Mouse (Mus musculus) lung, embryonic 14.5 days (tissue): ENCODE measurements at regions not wholly inside any gene's neighbourhood (a gene's known extent, or its start where the extent isn't known, plus 50 kb on each side); places are given as distances from the start of the nearest gene placed in this dataset.

Source experiments
- ATAC-seq: fragments of 200-750 bp; cut with Nextera tagmentation; 2 replicates; pipeline ENCODE4 v1.8.0; 2017; ENCODE audit warnings: mild to moderate bottlenecking, moderate TSS enrichment, moderate library complexity; ENCODE audit not compliant: insufficient read depth
- DNase-seq: peaks from one replicate; pipeline ENCODE4 v3.0.0-alpha.2; 2015
- H3K27ac ChIP-seq: fragments of 300-500 bp; sonication (generic); 2 replicates; pipeline ENCODE4 v1.5.1; 2014; ENCODE audit warnings: low read depth, mild to moderate bottlenecking, moderate library complexity
- H3K27me3 ChIP-seq: fragments of 300-500 bp; sonication (generic); 2 replicates; pipeline ENCODE4 v1.6.1; 2014; ENCODE audit warnings: low read length, control low read depth; ENCODE audit not compliant: insufficient read depth
- H3K36me3 ChIP-seq: fragments of 300-500 bp; sonication (generic); 2 replicates; pipeline ENCODE4 v1.6.1; 2014; ENCODE audit warnings: control low read depth; ENCODE audit not compliant: insufficient read depth
- H3K4me1 ChIP-seq: fragments of 300-500 bp; sonication (generic); 2 replicates; pipeline ENCODE4 v1.6.1; 2014; ENCODE audit warnings: antibody characterized with exemption, control low read depth; ENCODE audit not compliant: insufficient read depth
- H3K4me2 ChIP-seq: fragments of 300-500 bp; sonication (generic); 2 replicates; pipeline ENCODE4 v1.6.1; 2014; ENCODE audit warnings: mild to moderate bottlenecking
- H3K4me3 ChIP-seq: fragments of 300-500 bp; sonication (generic); 2 replicates; pipeline ENCODE4 v1.5.1; 2014; ENCODE audit warnings: low read depth, low read length
- H3K9ac ChIP-seq: fragments of 300-500 bp; sonication (generic); 2 replicates; pipeline ENCODE4 v1.6.1; 2014
- H3K9me3 ChIP-seq: fragments of 300-500 bp; sonication (generic); 2 replicates; pipeline ENCODE4 v1.6.1; 2016; ENCODE audit warnings: low read depth, low read length, control low read depth
- CTCF ChIP-seq: IDR thresholded peaks from 2 replicates; pipeline ENCODE4 v1.5.1; 2016; ENCODE audit warnings: antibody characterized with exemption, low read depth
- WGBS: fragments of 180-500 bp; shearing (Covaris S2); extraction: QIAGEN DNeasy Blood & Tissue Kit; methylation state at CpG from one replicate; pipeline ENCODE4 v1.1.7; 2014; 5-methylcytosine and 5-hydroxymethylcytosine counted together

- Histone ChIP-seq H3K36me3 (no peaks in the 10 kb centered on the region), H3K27ac (no peak overlapping the region), H3K9me3 (no peaks in the 10 kb centered on the region), H3K4me3 (no peak overlapping the region), H3K9ac (no peak overlapping the region), H3K4me1 (0 out of 2 replicates have a peak, but pooled peaks cover 6% of the 10 kb centered on the region), H3K4me2 (no peak overlapping the region), H3K27me3 (no peaks in the 10 kb centered on the region)
- 24% methylated on average over 9 of the region's 9 CpGs for WGBS
- peak; percentile 78 for ATAC-seq
- no peak for TF ChIP-seq CTCF
- peak; percentile 79 for DNase-seq
Observed at GRCm38 (mm10) chr9:47265946-47266490, 264.0 kb upstream of the Cadm1 start.

GRCm38 (mm10) chr9:47276303-47277005 is 253.5 kb upstream of the Cadm1 start:
- ATAC-seq = peak; percentile 81
- peak; percentile 83 for DNase-seq
- H3K27ac ChIP-seq = peak overlapping the region; percentile 13; the same call in 1 of the 2 replicates

DNA sequence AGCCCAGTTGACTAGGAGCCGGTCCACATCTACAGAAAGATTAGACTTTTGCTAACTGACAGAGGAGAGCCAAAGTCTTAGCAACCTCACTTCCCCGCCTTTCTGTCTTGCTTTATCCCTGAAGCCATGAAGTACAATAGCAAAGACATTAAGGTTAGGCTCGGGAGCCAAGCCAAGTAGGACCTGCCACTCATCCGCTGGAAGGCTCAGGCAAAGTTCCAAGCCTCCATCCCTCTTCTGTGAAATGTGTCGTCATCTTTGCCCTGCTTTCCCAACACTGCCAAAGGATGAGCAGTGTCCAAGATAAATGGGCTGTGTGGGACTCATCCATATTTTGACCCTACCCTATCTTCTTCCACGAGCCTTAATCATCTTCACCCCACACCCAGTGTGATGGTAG is 250.6 kb upstream of the Cadm1 start:
- Histone ChIP-seq H3K9me3 (no peaks in the 10 kb centered on the region), H3K36me3 (no peaks in the 10 kb centered on the region), H3K4me3 (no peak overlapping the region), H3K9ac (no peak overlapping the region), H3K4me1 (peaks cover 16% of the 10 kb centered on the region), H3K4me2 (no peak overlapping the region), H3K27ac (peak overlapping the region; percentile 26; the same call in 1 of the 2 replicates), H3K27me3 (no peaks in the 10 kb centered on the region)
- ATAC-seq = no peak
- 37% methylated on average over 6 of the region's 6 CpGs for WGBS
- DNase-seq = peak; percentile 80
- TF ChIP-seq CTCF = no peak

More at GRCm38 (mm10) chr9:47276303-47277005, 253.5 kb upstream of the Cadm1 start:
- H3K36me3 ChIP-seq = no peaks in the 10 kb centered on the region
- no peak overlapping the region for H3K4me2 ChIP-seq
- no peaks in the 10 kb centered on the region for H3K9me3 ChIP-seq
- WGBS = 25% methylated on average over 12 of the region's 12 CpGs
- no peaks in the 10 kb centered on the region for H3K27me3 ChIP-seq
- no peak for TF ChIP-seq CTCF
- H3K4me3 ChIP-seq = no peak overlapping the region
- H3K9ac ChIP-seq = no peak overlapping the region
- peaks cover 11% of the 10 kb centered on the region for H3K4me1 ChIP-seq

GRCm38 (mm10) chr9:47280146-47280545 is 249.8 kb upstream of the Cadm1 start:
- ATAC-seq = peak; percentile 58
- no peaks in the 10 kb centered on the region for H3K27me3 ChIP-seq
- 0 out of 2 replicates have a peak overlapping the region, but pooled peaks have one; percentile 26 for H3K27ac ChIP-seq
- H3K4me3 ChIP-seq = no peak overlapping the region
- no peaks in the 10 kb centered on the region for H3K36me3 ChIP-seq
- 37% methylated on average over 7 of the region's 7 CpGs for WGBS
- DNase-seq = peak; percentile 85
- peaks cover 16% of the 10 kb centered on the region for H3K4me1 ChIP-seq
- H3K9ac ChIP-seq = no peak overlapping the region
- no peak overlapping the region for H3K4me2 ChIP-seq
- no peak for TF ChIP-seq CTCF
- H3K9me3 ChIP-seq = no peaks in the 10 kb centered on the region

DNA sequence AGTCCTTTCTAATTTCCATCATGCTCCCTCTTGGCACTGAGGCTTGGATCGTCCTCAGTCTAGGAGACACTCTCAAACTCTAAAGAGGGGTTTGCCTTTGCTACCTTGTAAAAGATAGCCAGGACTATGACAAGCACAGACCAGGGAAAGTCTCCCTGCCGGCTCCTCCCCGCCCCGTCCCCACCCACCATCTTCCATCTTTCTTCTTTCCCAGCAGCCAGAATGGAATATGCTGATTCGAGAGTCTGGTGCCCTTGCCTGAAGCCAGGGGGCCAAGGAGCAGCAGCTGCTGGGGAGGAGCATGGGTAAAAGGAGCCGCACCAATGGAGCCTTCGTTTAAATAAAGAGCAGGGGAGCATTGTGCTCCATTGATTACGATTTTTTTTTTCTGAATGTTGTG is 249.4 kb upstream of the Cadm1 start:
- DNase-seq (no peak), ATAC-seq (no peak)
- Histone ChIP-seq H3K4me3 (no peak overlapping the region), H3K27ac (no peak overlapping the region), H3K9ac (no peak overlapping the region), H3K4me1 (peaks cover 16% of the 10 kb centered on the region), H3K27me3 (no peaks in the 10 kb centered on the region), H3K36me3 (no peaks in the 10 kb centered on the region), H3K4me2 (no peak overlapping the region), H3K9me3 (no peaks in the 10 kb centered on the region)
- 45% methylated on average over 8 of the region's 8 CpGs for WGBS
- TF ChIP-seq CTCF = no peak

GRCm38 (mm10) chr9:47283746-47284455 is 246.1 kb upstream of the Cadm1 start:
- Histone ChIP-seq H3K4me3 (no peak overlapping the region), H3K9me3 (no peaks in the 10 kb centered on the region), H3K36me3 (no peaks in the 10 kb centered on the region), H3K27ac (no peak overlapping the region), H3K4me1 (peaks cover 10% of the 10 kb centered on the region), H3K27me3 (no peaks in the 10 kb centered on the region), H3K9ac (no peak overlapping the region), H3K4me2 (no peak overlapping the region)
- 38% methylated on average over 4 of the region's 4 CpGs for WGBS
- peak; percentile 60 for DNase-seq
- no peak for TF ChIP-seq CTCF
- no peak for ATAC-seq
